Mouse (Mus musculus): Measurements from ENCODE around the gene Pus7l. TPM values are rescaled to one million over a fixed set of nuclear protein-coding genes. Genes with fewer than 3 reads are reported as not detected.

Pus7l gene
- polyA plus RNA-seq (2012; rRNA removed): 4.5 and 5.3 TPM in 2 replicates

- no peaks in the 10 kb centered on the region for H3K27me3 ChIP-seq (ENCODE audit: control insufficient read depth, insufficient read depth, low read length)
- peak within 1 kb of the TSS; percentile 4; the same call in 1 of the 2 replicates for H3K27ac ChIP-seq (ENCODE audit: control insufficient read depth, insufficient read depth, low read depth, low read length)
- H3K36me3 ChIP-seq (ENCODE audit: control insufficient read depth, insufficient read depth, low read length): no peaks in the 10 kb centered on the region
- peak within 1 kb of the TSS; percentile 82 for H3K4me3 ChIP-seq (ENCODE audit: control insufficient read depth, low read depth, low read length)
- peaks cover 2% of the 10 kb centered on the region for H3K4me1 ChIP-seq (ENCODE audit: control insufficient read depth, insufficient read depth, low read length)
- TF ChIP-seq POLR2A (IDR thresholded peaks at IDR 0.05; ENCODE audit: control insufficient read depth, low read depth, low read length): peak; percentile 24
- TF ChIP-seq CTCF (IDR thresholded peaks at IDR 0.05; ENCODE audit: control insufficient read depth, insufficient read depth, insufficient replicate concordance, low read depth, low read length): no peak
Measured at GRCm38 (mm10) chr15:94543409-94544051, at the start of gene Pus7l, which contains the start of gene Irak4. Pus7l (minus strand) TSS chr15:94543547. Irak4 (plus strand) TSS chr15:94543643.

GRCm38 (mm10) chr15:94591356-94591755, 48.0 kb upstream of the Pus7l start:
- Histone ChIP-seq H3K4me1 (ENCODE audit: control insufficient read depth, insufficient read depth, low read length) (no peaks in the 10 kb centered on the region), H3K36me3 (ENCODE audit: control insufficient read depth, insufficient read depth, low read length) (no peaks in the 10 kb centered on the region), H3K4me3 (ENCODE audit: control insufficient read depth, low read depth, low read length) (no peak overlapping the region), H3K27me3 (ENCODE audit: control insufficient read depth, insufficient read depth, low read length) (no peaks in the 10 kb centered on the region), H3K27ac (ENCODE audit: control insufficient read depth, insufficient read depth, low read depth, low read length) (no peak overlapping the region)
- no peak for TF ChIP-seq CTCF (IDR thresholded peaks at IDR 0.05; ENCODE audit: control insufficient read depth, insufficient read depth, insufficient replicate concordance, low read depth, low read length)
- no peak for TF ChIP-seq POLR2A (IDR thresholded peaks at IDR 0.05; ENCODE audit: control insufficient read depth, low read depth, low read length)

DNA sequence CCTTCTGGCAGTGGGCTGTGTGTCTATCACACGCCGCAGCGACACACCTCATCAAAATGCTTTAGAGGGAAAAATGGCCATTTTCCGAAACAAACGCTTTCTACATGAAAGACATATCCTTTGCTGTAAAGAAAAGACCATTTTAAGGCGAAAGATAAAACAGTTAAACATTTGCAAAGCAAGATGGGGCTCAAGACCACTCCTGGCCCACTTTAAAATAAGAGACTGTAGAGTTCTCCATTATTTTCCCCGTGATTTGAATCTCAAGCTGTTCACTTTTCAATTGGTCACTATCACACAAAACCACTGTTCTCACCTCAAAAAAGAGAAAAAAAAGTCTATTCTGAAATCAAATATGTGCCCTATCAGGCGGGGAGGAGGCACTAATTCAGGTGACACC, 46.7 kb upstream of the Pus7l start:
- H3K36me3 ChIP-seq (ENCODE audit: control insufficient read depth, insufficient read depth, low read length): peaks cover 1% of the 10 kb centered on the region
- H3K4me1 ChIP-seq (ENCODE audit: control insufficient read depth, insufficient read depth, low read length): no peaks in the 10 kb centered on the region
- TF ChIP-seq CTCF (IDR thresholded peaks at IDR 0.05; ENCODE audit: control insufficient read depth, insufficient read depth, insufficient replicate concordance, low read depth, low read length) (no peak), POLR2A (IDR thresholded peaks at IDR 0.05; ENCODE audit: control insufficient read depth, low read depth, low read length) (no peak)
- H3K27me3 ChIP-seq (ENCODE audit: control insufficient read depth, insufficient read depth, low read length): no peaks in the 10 kb centered on the region
- peak overlapping the region; percentile 67 for H3K4me3 ChIP-seq (ENCODE audit: control insufficient read depth, low read depth, low read length)
- H3K27ac ChIP-seq (ENCODE audit: control insufficient read depth, insufficient read depth, low read depth, low read length): no peak overlapping the region

DNA sequence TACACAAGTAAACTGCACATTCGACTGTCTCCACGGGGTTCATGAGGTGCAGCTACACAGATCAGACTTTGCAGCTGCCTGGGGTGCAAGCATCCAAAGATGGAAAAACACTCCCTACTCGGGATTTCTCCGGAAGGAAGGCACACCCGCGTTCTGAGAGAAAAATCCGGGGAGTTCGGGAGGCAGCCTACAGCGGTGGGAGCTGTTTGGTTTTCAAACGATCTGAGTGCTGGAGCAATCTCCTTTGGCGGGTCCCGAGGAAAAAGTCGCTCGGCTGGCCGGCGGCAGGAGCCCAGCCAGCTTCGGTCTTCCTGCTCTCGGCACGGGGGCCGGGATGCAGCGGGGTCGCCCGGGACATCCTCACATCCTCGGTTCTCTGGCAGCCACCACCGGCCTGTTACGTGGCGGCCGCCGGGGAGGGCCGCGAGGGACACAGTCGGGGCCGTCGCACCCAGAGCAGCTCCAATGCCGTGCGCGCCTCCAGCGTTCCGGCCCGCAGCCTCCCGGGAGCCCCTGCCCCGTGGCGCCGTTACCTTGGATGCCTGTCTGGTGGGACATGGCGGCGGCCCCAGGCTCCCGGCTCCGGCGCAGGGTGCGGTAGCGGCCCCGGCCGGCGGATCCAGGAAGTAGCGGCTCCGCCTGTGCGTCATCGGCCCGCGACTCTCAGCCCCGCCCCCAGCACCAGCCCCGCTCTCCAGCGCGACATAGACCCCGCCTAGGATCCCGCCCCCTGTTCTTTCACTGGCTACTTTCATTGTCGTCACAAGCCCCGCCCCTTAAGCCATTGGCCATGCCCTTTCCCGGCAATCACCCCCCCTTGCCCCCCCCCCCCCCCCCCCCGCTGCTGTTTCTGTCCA, 46.1 kb upstream of the Pus7l start, which contains the start of gene Twf1:
Gene Twf1 (minus strand): TSS at position 671 of the 857 bp plus-strand sequence.
- TF ChIP-seq POLR2A (IDR thresholded peaks at IDR 0.05; ENCODE audit: control insufficient read depth, low read depth, low read length): peak; percentile 62; the same call in 1 of the 2 replicates
- no peak for TF ChIP-seq CTCF (IDR thresholded peaks at IDR 0.05; ENCODE audit: control insufficient read depth, insufficient read depth, insufficient replicate concordance, low read depth, low read length)
- H3K36me3 ChIP-seq (ENCODE audit: control insufficient read depth, insufficient read depth, low read length): peaks cover 1% of the 10 kb centered on the region

GRCm38 (mm10) chr15:94587826-94588715, 44.7 kb upstream of the Pus7l start:
- Histone ChIP-seq H3K4me1 (ENCODE audit: control insufficient read depth, insufficient read depth, low read length) (no peaks in the 10 kb centered on the region), H3K4me3 (ENCODE audit: control insufficient read depth, low read depth, low read length) (no peak overlapping the region), H3K27me3 (ENCODE audit: control insufficient read depth, insufficient read depth, low read length) (no peaks in the 10 kb centered on the region), H3K36me3 (ENCODE audit: control insufficient read depth, insufficient read depth, low read length) (peaks cover 1% of the 10 kb centered on the region), H3K27ac (ENCODE audit: control insufficient read depth, insufficient read depth, low read depth, low read length) (no peak overlapping the region)
- TF ChIP-seq CTCF (IDR thresholded peaks at IDR 0.05; ENCODE audit: control insufficient read depth, insufficient read depth, insufficient replicate concordance, low read depth, low read length) (no peak), POLR2A (IDR thresholded peaks at IDR 0.05; ENCODE audit: control insufficient read depth, low read depth, low read length) (no peak)

More for the DNA sequence above, 46.1 kb upstream of the Pus7l start, which contains the start of gene Twf1:
- H3K4me1 ChIP-seq (ENCODE audit: control insufficient read depth, insufficient read depth, low read length): no peaks in the 10 kb centered on the region
- peak within 1 kb of the TSS; percentile 71 for H3K27ac ChIP-seq (ENCODE audit: control insufficient read depth, insufficient read depth, low read depth, low read length)
- no peaks in the 10 kb centered on the region for H3K27me3 ChIP-seq (ENCODE audit: control insufficient read depth, insufficient read depth, low read length)
- H3K4me3 ChIP-seq (ENCODE audit: control insufficient read depth, low read depth, low read length): peak within 1 kb of the TSS; percentile 96

- no peak overlapping the region for H3K27ac ChIP-seq (ENCODE audit: control insufficient read depth, insufficient read depth, low read depth, low read length)
- H3K36me3 ChIP-seq (ENCODE audit: control insufficient read depth, insufficient read depth, low read length): peaks cover 7% of the 10 kb centered on the region
- no peak for TF ChIP-seq CTCF (IDR thresholded peaks at IDR 0.05; ENCODE audit: control insufficient read depth, insufficient read depth, insufficient replicate concordance, low read depth, low read length)
- no peak for TF ChIP-seq POLR2A (IDR thresholded peaks at IDR 0.05; ENCODE audit: control insufficient read depth, low read depth, low read length)
- no peaks in the 10 kb centered on the region for H3K27me3 ChIP-seq (ENCODE audit: control insufficient read depth, insufficient read depth, low read length)
- no peak overlapping the region for H3K4me3 ChIP-seq (ENCODE audit: control insufficient read depth, low read depth, low read length)
- no peaks in the 10 kb centered on the region for H3K4me1 ChIP-seq (ENCODE audit: control insufficient read depth, insufficient read depth, low read length)
Measured at GRCm38 (mm10) chr15:94584738-94585137, 41.4 kb upstream of the Pus7l start.
